Mouse (Mus musculus) MN1 (cell line): ENCODE results near the gene Daam1.

Experiments used
- DNase-seq: peaks from one replicate; pipeline ENCODE4 v3.0.0-alpha.2; 2016; ENCODE audit warnings: low spot score

Daam1 gene

DNA sequence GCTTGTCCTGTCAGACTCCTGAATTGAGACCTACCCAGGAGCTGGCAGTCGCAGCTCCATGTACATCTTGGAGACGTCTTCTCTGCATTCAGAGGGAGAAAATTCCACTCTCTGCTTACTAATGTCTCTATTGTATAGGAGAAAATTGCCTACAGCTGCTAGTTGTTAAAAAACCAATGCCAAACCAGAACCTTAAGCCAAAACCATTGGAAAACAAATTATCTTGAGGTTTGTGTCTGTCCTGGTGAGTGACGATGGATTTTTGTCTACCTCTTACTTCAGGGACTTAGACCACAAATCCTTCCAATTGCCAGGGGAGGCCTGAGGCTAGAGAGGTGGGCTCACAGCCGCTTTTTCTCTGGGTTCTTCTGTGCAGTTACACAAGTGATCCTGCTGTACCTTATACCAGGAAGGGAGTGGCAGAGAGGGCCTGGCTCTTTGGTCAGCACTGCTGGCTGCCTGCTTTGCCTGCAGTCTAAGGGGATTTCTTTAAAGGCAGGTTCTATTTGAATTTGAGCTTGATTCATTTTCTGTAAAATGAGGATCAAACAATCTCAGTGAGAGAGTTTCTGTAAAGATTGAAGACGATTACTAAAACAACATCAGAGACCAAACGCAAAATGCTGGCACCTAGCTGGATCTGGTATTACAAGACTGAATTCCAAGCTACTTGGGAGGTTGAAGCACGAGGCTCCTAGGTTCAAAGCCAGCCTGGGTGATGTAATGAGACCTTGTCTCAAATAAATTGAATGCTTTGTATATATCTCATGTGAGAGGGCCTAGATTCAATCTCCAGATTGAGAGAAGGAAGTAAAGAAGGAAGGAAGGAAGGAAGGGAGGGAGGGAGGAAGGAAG is 68.0 kb downstream of the Daam1 start:
- no peak for DNase-seq

DNA sequence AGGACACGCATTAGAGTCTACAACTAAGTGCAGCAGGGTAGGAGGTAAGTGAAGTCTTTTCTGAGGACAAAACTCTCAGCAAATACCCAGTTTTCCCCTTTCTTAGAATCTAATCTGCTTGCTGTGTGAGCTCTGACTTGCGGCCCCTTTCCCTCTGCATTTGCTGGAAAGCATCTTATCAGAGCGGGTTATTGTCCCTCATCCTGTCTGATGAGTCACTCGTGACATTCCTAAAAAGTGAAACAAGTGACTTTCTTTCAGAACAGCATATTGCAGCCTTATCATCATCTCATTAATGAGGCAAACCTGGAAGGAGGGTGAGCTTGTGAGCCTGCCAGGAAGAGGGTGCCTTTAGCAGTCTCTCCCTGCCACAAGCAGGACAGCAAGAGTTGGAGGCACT is 68.7 kb downstream of the Daam1 start:
- no peak for DNase-seq

DNA sequence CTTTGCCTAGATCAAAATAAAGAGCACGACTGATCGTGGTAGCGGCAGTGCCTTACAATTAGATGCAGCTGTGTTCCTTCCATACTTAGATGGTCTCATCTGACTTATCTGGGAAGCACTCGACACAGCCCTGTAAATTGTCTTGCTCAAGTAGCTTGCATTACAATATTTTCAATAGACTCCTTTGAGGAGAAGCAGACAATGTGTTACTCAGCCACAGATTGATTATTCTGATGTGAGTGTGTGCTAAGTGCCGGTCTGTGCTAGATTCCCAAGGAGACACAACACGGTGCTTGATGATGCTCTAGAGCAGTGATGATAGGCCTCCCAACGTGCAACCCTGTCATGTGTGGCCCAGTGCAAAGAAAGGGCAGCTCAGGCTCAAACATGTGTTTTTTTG is 70.3 kb downstream of the Daam1 start:
- no peak for DNase-seq

DNA sequence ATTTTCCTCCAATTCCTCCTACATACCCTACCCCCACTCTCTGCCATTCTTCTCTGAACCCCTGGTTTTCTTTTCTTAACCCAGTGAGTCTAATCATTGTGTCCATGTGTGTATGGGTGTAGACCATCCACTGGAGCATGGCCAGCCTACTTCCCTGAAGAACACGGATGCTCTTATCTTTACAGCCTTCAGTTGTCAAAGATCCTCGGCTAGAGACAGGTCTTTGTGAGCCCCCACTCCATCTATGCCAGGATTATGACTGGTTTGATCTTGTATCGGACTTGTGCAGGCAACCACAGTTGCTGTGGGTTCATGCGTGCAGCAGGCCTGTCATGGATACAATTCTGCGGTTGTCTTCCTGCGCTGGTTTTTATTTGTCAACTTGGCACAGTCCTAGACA is 71.0 kb downstream of the Daam1 start:
- no peak for DNase-seq

DNA sequence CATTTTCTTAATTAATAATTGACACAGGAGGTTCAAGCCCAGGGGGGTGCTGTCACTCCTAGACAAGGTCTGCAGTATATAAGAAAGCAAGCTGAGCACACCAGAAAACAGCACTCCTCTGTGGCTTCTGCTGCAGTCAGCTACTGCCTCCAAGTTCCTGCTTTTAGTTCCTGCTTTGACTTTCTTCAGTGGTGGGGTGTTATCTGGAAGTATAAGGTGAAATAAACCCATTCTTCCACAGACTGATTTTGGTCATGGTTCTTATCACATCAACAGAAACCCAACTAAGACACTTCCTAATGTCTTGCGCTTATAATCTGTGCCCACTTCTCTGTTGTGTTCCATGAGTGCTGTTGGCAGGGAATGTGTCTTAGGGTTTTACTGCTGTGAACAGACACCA is 71.4 kb downstream of the Daam1 start:
- no peak for DNase-seq

DNA sequence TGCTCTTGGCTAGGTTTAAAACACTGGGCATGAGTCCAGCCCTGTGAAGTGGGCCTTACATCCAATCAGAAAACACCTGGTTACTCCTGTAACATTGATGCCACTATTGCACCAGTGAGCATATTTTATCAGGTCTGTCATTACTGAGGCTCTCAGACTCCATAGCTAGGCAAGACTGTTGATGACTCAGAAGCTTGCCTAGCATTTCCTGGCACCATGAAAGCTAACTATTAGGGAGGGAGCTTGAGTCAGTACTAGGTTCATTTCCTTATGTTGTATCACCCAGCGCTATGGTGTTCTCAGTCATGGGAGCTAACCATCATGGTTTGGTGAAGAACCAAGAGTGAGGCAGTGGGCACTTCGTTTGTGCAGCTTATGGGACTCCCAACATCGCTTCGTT is 72.3 kb downstream of the Daam1 start:
- DNase-seq, result no peak

DNA sequence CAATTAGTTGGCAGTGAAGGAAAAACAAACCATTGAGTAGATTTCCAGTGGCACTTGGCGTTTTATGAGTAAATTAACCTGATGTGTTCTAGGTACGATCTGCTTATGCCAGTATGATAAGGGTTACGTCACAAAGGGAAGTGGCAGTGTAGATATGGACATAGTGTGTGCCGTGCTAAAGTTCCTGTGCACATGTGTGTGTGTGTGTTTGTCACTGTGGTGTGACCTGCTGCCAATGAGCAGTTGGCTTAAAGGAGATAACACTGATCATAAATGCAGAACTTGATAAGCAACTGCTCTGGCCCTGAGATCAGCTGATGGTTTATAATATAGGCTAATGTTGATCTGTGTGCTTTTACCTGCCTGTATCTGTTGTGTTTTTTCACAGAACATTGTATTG is 73.4 kb downstream of the Daam1 start:
- no peak for DNase-seq

DNA sequence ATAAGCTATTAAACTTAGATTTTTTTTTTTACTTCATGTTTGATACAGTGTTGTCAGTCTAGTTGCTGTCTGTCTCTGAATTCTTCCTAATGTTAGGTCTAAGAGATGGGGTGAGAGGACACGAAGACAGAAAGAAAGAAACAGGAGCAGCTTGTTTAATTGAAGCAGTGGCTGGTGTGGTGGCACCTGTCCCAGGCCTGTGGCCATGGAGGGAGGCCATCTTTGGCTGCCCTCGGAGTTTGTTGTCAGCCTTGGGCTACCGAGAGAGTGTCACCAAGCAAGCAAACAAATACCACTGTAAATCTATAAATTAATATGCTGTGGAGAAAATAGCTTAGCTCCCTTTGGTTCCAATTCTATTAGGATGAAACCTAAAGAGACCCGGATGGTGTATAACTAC is 74.0 kb downstream of the Daam1 start:
- no peak for DNase-seq

DNA sequence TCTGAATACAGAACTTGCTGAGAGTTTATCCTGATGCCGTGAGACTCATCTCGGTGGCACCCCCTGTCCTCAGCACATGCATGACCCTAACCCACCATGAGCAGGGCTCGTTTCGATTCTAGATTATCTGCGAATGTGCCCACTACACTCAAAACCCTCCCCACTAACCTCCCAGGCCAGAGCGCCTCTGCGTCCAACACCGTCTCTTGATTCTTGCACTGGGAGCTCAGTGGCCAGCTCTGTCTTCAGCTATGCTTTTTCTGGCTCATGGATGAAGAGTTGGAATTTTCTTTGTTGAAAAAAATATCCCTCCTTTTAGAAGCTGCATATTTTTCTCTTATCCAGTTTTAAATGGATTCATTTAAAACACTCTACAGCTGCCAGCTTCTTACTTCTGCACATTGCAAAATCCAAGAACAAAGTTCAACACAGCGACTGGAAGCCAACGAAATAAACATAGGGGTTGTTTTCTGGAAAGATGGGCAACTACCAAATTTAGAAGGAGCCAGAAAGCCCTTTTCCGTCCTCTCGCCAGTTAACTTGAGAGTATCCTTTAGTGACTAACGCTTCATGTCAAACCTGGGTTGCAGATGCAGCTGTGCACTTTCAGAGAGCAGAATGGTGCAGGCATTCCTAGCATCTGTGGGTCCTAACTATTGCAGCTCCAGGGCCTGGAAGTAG is 74.9 kb downstream of the Daam1 start:
- DNase-seq, result no peak

DNA sequence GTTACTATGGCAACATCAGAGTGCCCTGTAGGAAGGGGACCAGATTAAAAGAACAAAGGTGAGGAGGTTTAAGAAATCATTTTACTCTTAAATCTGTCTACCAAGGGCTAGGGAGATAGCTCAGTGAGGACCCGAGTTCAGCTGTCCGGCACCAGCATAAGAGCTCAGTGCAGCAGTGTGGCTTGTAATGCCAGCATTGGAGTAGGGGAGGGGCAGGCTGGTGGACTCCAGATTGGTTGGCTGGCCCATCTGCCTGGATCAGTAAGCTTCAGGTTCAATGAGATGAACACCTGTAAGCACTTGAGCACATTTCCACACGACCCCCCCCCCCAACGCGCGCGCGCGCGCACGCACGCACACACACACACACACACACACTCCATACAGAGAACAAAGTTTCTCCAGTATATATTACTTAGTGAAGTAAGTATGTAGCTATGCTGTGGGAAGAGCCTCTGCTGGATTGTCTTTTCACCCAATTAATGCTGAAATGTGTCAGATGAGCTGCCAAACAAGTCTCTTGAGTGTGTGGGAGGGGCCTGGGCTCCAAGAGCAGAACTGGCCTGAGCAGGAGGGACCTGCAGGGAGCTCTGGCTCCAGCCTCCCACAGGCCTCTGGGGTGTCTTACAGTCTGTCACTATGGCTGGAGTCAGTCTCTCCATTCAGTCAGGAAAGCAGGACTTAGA is 75.8 kb downstream of the Daam1 start:
- peak; percentile 68 for DNase-seq

DNA sequence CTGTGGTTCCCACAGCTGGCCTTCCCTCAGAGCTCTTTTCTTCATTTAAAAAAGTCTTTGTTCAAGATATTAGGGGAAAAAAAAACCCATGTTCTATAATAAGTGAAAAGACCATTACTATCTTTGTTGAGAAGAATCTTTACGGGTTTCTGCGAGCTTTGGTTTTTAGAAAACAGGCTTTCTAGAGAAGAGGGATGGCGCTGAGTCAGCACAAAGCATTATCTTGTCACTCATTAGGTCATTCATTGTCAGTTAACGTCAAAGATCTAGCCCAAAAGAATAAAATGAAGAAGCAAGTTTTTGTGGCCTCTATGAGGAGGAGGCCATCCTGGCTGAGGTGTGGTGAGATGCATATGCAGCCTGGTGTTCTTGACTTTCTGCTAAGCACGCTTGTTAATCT is 78.1 kb downstream of the Daam1 start:
- DNase-seq, result no peak

DNA sequence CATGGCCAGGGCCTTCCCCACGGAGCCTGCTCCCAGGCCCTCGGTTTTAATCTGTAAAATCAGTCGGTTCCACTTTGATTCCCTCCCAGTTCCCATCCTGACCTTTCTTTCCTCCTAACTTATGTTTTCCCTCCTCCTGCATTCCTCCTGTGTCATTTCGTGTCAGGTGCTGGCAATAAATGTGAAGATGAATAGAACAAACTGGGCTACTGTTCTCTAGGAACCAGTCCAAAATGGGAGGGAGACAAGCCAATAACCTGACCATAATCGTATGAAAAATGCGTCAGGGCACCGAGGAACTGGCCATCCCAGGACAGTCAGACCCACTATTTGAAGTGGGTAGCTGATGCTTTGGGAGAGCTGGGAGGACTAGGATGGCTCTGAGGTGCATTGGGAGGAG is 79.4 kb downstream of the Daam1 start:
- DNase-seq, result no peak

DNA sequence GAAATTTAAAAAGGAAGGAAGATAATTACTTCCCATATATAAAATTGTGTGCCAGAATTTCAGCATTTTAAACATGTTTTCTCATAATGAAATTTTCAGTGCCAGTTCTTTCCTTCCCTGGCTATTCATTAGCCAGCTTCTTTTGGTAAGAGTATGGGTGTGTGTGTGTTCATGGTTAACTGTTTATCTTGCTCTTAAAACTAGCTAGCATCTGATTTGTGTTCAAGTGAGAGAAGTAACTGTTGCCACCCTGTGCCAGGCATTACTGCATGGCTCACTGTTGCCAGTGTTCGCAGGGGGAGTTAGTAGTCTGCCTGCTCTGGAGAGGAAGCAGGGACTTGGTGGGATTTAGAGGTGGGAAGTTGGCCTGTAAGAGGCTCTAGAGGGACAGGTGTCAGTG is 81.4 kb downstream of the Daam1 start:
- DNase-seq, result no peak

DNA sequence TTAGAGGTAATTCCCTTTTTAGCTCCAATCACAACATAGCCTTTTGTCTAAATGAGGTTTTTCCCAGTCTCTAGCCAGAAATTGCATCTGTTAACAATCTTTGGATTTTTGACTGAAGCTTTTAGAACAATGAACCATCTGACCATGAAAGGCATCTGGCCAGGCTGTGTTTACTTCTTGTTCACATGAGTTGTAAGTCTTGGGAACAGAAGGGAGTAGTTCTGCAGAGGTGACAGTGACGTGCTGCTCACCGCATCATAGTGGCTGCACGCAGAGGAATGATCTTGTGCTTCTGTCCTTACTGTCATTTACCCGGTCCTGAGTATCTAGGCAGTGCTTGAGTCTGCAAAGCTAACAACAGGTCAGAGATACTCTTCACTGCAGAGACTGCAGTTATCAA is 88.3 kb downstream of the Daam1 start:
- no peak for DNase-seq

DNA sequence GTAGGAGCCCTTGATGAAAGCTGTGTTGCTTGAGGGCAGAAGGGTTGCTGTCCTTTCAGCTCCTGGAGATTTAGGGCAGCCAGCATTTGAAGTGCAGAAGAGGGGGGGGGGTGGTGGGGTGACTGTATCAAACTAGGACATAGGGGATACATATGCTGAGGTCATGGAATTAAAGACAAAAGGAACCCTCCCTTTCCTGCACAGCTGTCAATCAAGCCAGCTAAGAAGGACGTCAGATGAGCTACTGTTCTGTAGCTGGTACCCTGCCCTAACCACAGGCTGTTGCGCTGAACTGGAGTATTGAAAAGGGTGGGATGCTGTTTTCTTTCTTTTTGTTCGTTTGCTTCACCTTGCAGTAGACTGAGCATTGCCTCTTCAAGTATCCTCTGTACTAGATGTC is 89.1 kb downstream of the Daam1 start:
- no peak for DNase-seq

DNA sequence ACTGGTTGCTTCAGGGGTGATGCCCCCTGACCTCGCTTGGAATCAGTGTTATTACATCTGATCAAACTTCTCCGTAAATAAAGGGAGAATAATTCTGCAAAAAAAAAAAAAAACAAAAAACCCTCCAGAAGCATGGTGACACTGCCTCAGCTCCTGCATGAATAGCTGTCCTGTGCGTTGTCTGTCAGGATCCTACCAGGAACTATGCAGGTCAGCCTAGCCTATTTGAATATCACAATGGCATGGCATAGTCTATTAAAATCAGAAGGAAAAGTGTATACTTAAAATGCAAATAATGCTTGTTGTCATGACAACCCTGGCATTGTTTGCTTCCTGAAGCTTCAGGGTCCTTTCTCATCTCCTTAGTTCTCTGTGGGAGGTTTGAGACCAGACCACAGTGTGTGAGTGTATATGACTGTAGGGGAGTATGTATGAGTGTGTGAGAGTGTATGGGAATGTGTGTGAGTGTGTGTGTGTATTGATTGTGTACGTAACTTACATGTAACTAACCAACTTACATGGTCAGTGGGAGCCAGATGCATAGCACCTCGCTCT is 92.0 kb downstream of the Daam1 start:
- no peak for DNase-seq

DNA sequence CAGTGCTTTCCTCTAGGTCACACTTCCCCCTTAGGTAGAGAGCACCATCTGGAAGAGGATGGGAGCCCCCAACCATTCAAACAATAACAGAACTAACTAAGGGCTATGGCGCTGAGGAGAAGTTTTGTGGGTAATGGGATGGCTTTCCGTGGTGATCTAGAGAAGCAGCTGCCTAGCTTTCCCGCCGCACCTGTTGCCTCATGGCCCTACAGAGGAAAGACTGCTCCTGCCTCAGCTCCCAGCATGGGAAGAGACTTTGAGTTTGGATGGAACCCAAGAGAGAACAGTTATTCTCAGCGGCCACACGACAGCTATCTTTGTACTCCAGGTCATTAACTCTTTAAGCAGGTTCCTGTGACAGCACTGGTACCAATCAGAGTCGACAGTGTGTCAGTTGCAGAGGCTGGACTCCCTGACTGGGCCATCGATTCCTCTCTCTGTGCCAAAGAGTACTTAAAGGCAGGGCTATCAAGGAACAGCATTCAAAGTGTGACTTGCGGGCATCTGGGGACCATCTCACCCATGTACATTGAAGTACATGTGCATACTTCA is 94.2 kb downstream of the Daam1 start:
- no peak for DNase-seq

DNA sequence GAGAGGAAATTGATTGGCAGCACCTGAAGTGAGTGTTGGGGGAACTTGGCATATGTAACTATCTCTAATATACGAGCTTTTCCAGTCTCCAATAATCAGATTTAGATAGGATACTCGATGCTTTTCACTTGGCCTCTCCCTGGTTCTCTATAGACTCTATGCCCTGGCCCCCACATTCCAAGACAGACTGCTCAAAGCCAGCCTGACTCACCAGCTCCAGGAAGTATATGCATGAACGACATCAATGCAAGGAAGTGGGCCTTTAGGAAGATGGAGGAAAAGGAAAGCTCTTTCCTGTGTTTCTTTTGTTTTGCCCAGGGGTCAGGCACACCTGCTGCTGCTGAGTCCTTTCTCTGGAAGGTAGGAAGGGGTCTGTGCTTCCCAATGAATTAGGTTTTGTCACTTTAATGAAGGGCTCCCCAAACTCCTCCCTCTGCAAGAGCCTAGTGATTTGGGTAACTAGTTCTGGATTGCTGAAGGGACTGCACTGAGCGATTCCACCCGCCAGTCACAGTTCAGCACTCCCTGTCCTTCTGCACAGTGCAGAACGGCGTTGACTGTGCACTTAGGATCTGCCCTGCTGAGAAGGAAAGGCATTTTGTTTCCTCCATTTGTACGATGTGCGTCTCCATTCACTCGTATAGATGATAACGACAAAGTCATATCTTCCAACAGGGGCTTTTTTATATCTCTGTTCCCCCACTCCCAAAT is 95.3 kb downstream of the Daam1 start:
- no peak for DNase-seq

DNA sequence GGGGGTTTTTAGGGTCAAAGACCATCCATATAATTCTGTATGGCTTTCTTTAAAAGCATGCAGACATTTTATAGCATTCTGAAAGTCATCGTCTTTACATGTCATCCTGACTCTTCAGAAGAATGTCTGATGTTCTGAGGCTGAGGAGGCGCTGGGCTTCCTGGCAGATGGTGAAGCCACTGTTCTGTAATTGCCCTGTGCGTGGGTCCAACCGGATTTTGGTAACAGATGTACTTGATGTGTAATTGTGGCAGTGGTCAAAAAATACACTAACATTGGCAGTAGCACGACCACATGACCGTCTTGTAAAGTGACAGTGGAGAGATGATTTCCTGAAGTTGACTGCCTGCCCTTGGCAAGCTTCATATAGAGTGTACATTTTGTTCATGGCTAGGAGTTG is 97.2 kb downstream of the Daam1 start:
- DNase-seq, result no peak

DNA sequence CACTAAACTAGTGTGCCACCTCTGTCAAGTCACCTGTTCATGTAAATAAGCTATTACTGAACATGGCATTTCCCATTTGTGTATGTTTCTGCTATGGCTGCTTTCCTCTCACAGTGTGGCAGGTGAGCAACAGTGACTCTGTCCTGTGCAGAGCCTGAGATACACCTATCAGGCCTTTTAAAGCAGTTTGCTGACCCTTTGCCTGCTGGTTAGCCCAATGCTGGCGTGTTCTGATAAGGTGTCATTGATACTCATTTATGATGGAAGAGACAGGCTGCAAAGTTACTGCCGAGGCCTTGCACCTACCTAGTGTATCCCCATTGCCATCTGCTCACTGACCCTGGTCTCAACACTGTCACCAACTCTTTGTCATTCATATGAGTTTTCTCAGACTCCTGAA is 99.0 kb downstream of the Daam1 start:
- no peak for DNase-seq

DNA sequence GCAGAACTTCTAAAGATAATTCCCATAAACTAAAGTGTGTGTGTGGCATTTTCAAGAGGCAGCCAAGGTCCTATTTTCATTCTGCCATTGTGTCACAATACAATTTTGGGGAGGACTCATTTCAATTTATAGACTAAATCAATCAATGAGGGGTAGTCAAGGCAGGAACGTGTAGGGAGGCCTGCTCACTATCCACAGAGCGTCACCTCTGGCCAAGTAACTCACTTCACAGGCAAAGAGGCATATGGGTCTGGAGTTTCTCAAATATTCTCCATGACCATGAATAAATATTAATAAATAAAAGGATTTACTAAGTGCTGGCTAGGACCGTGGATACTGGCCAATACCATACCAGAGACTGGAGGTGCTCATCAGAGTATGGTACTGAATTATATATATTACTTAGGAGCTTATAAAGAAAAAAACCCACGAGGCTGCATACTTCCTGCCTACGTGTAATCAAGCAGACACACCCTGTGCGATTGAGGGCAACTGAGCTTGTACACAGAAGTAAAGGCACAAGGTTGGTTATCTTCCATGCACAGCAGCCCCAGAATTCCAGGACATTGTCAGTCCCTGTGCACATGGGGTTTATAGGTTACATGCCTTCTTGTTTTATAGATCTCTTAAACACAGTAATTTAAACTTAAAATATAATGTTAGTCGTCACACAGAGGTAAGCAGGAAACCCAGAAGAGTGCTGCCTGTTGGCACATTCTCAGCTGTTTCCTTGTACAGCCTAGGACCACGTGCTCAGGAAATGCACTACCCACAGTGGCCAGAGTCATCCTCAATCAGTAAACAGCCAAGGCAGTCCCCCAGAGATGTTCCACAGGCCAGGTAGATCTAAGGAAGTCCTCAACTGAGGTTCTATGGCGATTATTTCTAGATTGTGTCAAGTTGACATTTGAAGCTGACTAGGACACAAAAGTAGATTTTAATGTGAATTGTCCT is 101.8 kb downstream of the Daam1 start:
- no peak for DNase-seq
